Mouse (Mus musculus): ENCODE results near the gene Orc5. TPM values are rescaled to one million over a fixed set of nuclear protein-coding genes. Genes with fewer than 3 reads are reported as not detected.

The Orc5 gene
- total and polyA plus RNA-seq, 2 experiments from 2014 or later = 13.3 to 21.1 TPM

DNA sequence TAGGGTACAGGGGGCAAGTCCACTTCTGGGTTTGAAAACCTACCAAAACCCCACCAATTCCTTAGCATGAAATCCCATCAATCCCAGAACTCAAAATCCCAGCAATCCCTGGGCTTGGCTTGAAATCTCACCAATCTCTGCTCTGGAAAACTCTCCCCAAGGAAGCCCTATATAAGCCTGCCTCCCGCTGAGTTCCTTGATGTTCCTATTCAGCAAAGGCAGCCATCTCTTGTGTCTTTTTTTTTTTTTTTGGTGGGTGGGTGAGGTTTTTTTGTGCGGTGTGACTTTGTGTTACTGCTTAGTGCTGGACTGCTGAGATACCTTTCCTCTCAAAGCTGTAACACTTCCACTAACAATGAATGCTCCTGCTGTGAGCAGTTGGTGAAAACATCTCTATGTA lies 15.5 kb upstream of the Orc5 start:
- no peaks in the 10 kb centered on the region for H3K27me3 ChIP-seq (ENCODE audit: control insufficient read depth, insufficient read depth, low read length)
- no peak overlapping the region for H3K4me2 ChIP-seq (ENCODE audit: low read depth, low read length)
- H3K9ac ChIP-seq (replicated peaks; ENCODE audit: low read depth, low read length) = no peak overlapping the region
- H3K27ac ChIP-seq (ENCODE audit: low read depth) = no peak overlapping the region
- ATAC-seq (ENCODE audit: insufficient read depth, low read depth) (no peak), DNase-seq (ENCODE audit: low spot score) (no peak)
- H3K36me3 ChIP-seq (replicated peaks; ENCODE audit: control insufficient read depth, insufficient read depth, low read length) = no peaks in the 10 kb centered on the region
- no peak overlapping the region for H3K4me3 ChIP-seq (ENCODE audit: low read depth, low read length)
- no peaks in the 10 kb centered on the region for H3K9me3 ChIP-seq (replicated peaks; ENCODE audit: control insufficient read depth, low read length)
- WGBS = 65% methylated on average over 2 of the region's 2 CpGs
- TF ChIP-seq EP300 (IDR thresholded peaks at IDR 0.05; ENCODE audit: low read depth) (no peak), CTCF (IDR thresholded peaks at IDR 0.05; ENCODE audit: low read depth) (no peak)
- no peaks in the 10 kb centered on the region for H3K4me1 ChIP-seq (ENCODE audit: control insufficient read depth, insufficient read depth)

DNA sequence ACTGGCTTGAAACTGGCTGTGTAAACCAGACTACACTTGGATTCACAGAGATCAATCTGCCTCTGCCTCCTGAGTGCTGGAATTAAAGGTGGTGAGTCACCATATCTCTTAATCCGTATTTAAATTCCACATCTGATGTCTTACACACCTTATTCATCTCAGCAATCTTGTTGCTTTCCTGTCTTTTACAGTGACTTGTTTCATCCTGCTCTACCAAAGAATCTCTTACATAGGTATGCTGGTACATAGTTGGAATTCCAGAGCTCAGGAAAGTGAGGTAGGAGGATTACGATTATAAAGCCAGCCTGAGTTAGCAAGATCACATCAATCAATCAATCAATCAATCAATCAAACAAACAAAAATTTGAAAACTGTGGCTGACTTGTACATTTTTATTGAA lies 9.6 kb upstream of the Orc5 start:
- no peak for ATAC-seq (ENCODE audit: insufficient read depth, low read depth)
- Histone ChIP-seq H3K4me3 (ENCODE audit: low read depth, low read length) (no peak overlapping the region), H3K27ac (ENCODE audit: low read depth) (no peak overlapping the region), H3K4me2 (ENCODE audit: low read depth, low read length) (no peak overlapping the region), H3K4me1 (ENCODE audit: control insufficient read depth, insufficient read depth) (no peaks in the 10 kb centered on the region), H3K9ac (replicated peaks; ENCODE audit: low read depth, low read length) (no peak overlapping the region), H3K36me3 (replicated peaks; ENCODE audit: control insufficient read depth, insufficient read depth, low read length) (no peaks in the 10 kb centered on the region), H3K27me3 (ENCODE audit: control insufficient read depth, insufficient read depth, low read length) (no peaks in the 10 kb centered on the region), H3K9me3 (replicated peaks; ENCODE audit: control insufficient read depth, low read length) (no peaks in the 10 kb centered on the region)
- no peak for DNase-seq (ENCODE audit: low spot score)
- 57% methylated on average over 2 of the region's 2 CpGs for WGBS
- TF ChIP-seq EP300 (IDR thresholded peaks at IDR 0.05; ENCODE audit: low read depth) (no peak), CTCF (IDR thresholded peaks at IDR 0.05; ENCODE audit: low read depth) (no peak)

DNA sequence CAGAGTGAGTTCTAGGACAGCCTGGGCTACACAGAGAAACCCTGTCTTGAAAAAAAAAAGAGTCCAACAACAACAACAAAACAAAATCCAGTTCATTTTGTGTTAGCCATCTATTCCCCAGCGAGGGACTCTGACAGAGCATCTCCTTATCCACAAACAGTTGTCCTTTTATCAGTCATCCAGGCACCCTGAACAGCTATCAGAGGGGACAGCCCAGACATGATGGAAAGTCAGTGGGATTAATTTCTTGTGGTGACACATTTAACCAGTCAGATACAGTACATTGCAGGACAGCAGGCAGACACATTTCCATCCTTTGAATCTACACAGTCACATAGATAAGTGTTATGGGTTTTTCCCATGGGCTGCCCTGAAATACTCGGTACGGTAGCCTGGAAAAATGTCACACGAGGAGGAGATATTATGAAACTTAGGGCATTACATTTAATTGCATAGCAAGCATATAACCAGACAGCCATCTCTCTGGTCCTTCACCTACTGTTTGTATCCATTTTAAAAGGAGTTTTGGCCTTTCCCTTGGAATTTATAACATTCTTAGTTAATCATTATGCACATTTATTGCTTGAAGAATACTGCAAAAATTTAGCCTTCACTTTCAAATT lies 7.4 kb upstream of the Orc5 start:
- no peak overlapping the region for H3K27ac ChIP-seq (ENCODE audit: low read depth)
- H3K4me3 ChIP-seq (ENCODE audit: low read depth, low read length) = no peak overlapping the region
- H3K36me3 ChIP-seq (replicated peaks; ENCODE audit: control insufficient read depth, insufficient read depth, low read length) = no peaks in the 10 kb centered on the region
- no peaks in the 10 kb centered on the region for H3K4me1 ChIP-seq (ENCODE audit: control insufficient read depth, insufficient read depth)
- H3K27me3 ChIP-seq (ENCODE audit: control insufficient read depth, insufficient read depth, low read length) = no peaks in the 10 kb centered on the region
- H3K9me3 ChIP-seq (replicated peaks; ENCODE audit: control insufficient read depth, low read length) = no peaks in the 10 kb centered on the region
- WGBS = 71% methylated on average over 4 of the region's 4 CpGs
- no peak for DNase-seq (ENCODE audit: low spot score)
- no peak overlapping the region for H3K9ac ChIP-seq (replicated peaks; ENCODE audit: low read depth, low read length)
- no peak for TF ChIP-seq CTCF (IDR thresholded peaks at IDR 0.05; ENCODE audit: low read depth)
- no peak for TF ChIP-seq EP300 (IDR thresholded peaks at IDR 0.05; ENCODE audit: low read depth)
- no peak for ATAC-seq (ENCODE audit: insufficient read depth, low read depth)
- no peak overlapping the region for H3K4me2 ChIP-seq (ENCODE audit: low read depth, low read length)

DNA sequence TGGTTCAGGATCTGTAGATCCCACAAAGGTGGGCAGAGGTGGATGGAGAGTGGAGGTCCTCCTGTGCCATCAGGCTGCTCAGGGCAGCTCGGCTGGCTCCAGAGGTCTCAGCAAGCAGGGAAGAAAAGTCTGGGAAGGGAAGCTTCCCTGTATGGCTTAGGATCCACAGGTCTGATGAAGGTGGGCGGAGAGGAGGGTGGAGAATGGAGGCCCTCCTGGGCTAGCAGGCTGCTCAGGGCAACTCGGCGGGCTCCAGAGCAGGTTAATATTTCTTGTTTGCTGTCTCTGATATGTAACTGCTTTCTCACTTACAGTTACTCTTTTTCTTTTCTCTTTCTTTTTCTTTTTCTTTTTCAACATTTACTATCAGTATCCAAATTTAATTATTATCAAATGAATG lies 6.5 kb upstream of the Orc5 start:
- DNase-seq (ENCODE audit: low spot score) = no peak
- Histone ChIP-seq H3K9me3 (replicated peaks; ENCODE audit: control insufficient read depth, low read length) (no peaks in the 10 kb centered on the region), H3K27me3 (ENCODE audit: control insufficient read depth, insufficient read depth, low read length) (no peaks in the 10 kb centered on the region), H3K4me2 (ENCODE audit: low read depth, low read length) (no peak overlapping the region), H3K27ac (ENCODE audit: low read depth) (no peak overlapping the region), H3K9ac (replicated peaks; ENCODE audit: low read depth, low read length) (no peak overlapping the region), H3K4me1 (ENCODE audit: control insufficient read depth, insufficient read depth) (no peaks in the 10 kb centered on the region), H3K36me3 (replicated peaks; ENCODE audit: control insufficient read depth, insufficient read depth, low read length) (no peaks in the 10 kb centered on the region), H3K4me3 (ENCODE audit: low read depth, low read length) (no peak overlapping the region)
- ATAC-seq (ENCODE audit: insufficient read depth, low read depth) = no peak
- WGBS = 81% methylated on average over 4 of the region's 4 CpGs
- TF ChIP-seq EP300 (IDR thresholded peaks at IDR 0.05; ENCODE audit: low read depth) (no peak), CTCF (IDR thresholded peaks at IDR 0.05; ENCODE audit: low read depth) (no peak)

DNA sequence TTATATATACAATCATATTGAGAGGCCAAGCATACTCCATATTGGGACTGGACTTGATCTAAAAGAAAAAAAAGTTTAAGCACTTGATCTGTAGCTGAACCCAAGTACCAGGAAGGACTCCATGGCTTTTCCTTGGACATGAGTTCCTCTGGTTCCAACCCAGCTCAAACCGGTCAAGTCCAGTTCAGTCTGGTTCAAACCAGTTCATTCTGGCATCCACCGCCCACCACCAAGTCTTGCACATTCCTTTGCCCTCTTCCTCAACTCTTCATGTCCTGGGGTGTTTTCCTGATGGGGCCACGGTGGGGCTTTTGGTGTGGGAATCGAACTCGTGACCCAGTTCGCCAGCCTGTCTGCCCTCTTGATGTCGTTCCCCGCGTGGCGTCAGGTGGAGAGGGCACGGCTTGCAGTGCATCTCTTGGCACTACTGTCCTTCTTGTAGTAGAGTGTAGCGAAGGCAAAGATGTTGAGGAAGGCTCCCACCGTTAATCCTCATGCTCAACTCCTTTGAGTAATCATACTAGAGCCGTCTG lies 2.1 kb upstream of the Orc5 start:
- ATAC-seq (ENCODE audit: insufficient read depth, low read depth) (no peak), DNase-seq (ENCODE audit: low spot score) (no peak)
- H3K4me2 ChIP-seq (ENCODE audit: low read depth, low read length) = no peak overlapping the region
- no peak overlapping the region for H3K27ac ChIP-seq (ENCODE audit: low read depth)
- TF ChIP-seq EP300 (IDR thresholded peaks at IDR 0.05; ENCODE audit: low read depth) (no peak), CTCF (IDR thresholded peaks at IDR 0.05; ENCODE audit: low read depth) (no peak)
- no peak overlapping the region for H3K4me3 ChIP-seq (ENCODE audit: low read depth, low read length)
- peaks cover 5% of the 10 kb centered on the region; the same call in 1 of the 2 replicates for H3K36me3 ChIP-seq (replicated peaks; ENCODE audit: control insufficient read depth, insufficient read depth, low read length)
- H3K4me1 ChIP-seq (ENCODE audit: control insufficient read depth, insufficient read depth) = no peaks in the 10 kb centered on the region
- H3K9ac ChIP-seq (replicated peaks; ENCODE audit: low read depth, low read length) = no peak overlapping the region
- H3K9me3 ChIP-seq (replicated peaks; ENCODE audit: control insufficient read depth, low read length) = no peaks in the 10 kb centered on the region
- 93% methylated on average over 14 of the region's 14 CpGs for WGBS
- no peaks in the 10 kb centered on the region for H3K27me3 ChIP-seq (ENCODE audit: control insufficient read depth, insufficient read depth, low read length)
